Mouse (Mus musculus) embryonic facial prominence, embryonic 10.5 days (tissue): ENCODE measurements around the gene Slc16a14. TPM values are rescaled to one million over a fixed set of nuclear protein-coding genes. Genes with fewer than 3 reads are reported as not detected.

Experiments used
- DNase-seq: peaks from one replicate; pipeline ENCODE4 v3.0.0-alpha.2; 2017; ENCODE audit warnings: low spot score
- H3K27ac ChIP-seq: fragments of 300-500 bp; sonication (generic); replicated peaks from 2 replicates; pipeline ENCODE4 v1.5.1; 2016; ENCODE audit warnings: mild to moderate bottlenecking
- H3K27me3 ChIP-seq: fragments of 300-500 bp; sonication (generic); replicated peaks from 2 replicates; pipeline ENCODE4 v1.6.1; 2016; ENCODE audit warnings: low read depth, mild to moderate bottlenecking; ENCODE audit not compliant: poor library complexity, severe bottlenecking
- H3K36me3 ChIP-seq: fragments of 300-500 bp; sonication (generic); replicated peaks from 2 replicates; pipeline ENCODE4 v1.6.1; 2016; ENCODE audit warnings: mild to moderate bottlenecking, moderate library complexity
- H3K4me1 ChIP-seq: fragments of 300-500 bp; sonication (generic); 2 replicates; pipeline ENCODE4 v1.6.1; 2016
- H3K4me3 ChIP-seq: fragments of 300-500 bp; sonication (generic); 2 replicates; pipeline ENCODE4 v1.5.1; 2016; ENCODE audit warnings: mild to moderate bottlenecking, moderate library complexity
- H3K9me3 ChIP-seq: fragments of 300-500 bp; sonication (generic); 2 replicates; pipeline ENCODE4 v1.6.1; 2016; ENCODE audit warnings: mild to moderate bottlenecking
- WGBS: fragments of 180-500 bp; shearing (Covaris S2); methylation state at CpG from one replicate; pipeline ENCODE4 v1.1.7; 2016; 5-methylcytosine and 5-hydroxymethylcytosine counted together
- polyA plus RNA-seq: library from polyadenylated mRNA; unstranded; fragments of >200 nt; fragmentation: Nextera tagmentation; extraction: Ambion mirVana; gene quantifications from 2 replicates; pipeline ENCODE4 v1.2.1, GENCODE M21; 2016

Slc16a14 gene
- polyA plus RNA-seq, 1 experiment from 2014 or later, result 0.20 TPM

- Histone ChIP-seq H3K36me3 (no peaks in the 10 kb centered on the region), H3K9me3 (no peaks in the 10 kb centered on the region), H3K27me3 (no peaks in the 10 kb centered on the region), H3K4me1 (no peaks in the 10 kb centered on the region), H3K27ac (no peak overlapping the region), H3K4me3 (no peak overlapping the region)
- DNase-seq, result no peak
- WGBS, result 87% methylated on average over 6 of the region's 6 CpGs
Observed at GRCm38 (mm10) chr1:84897364-84897763, 37.6 kb downstream of the Slc16a14 start.

- WGBS, result 91% methylated on average over 9 of the region's 9 CpGs
- no peak for DNase-seq
- H3K27ac ChIP-seq, result no peak overlapping the region
- H3K36me3 ChIP-seq, result no peaks in the 10 kb centered on the region
- no peaks in the 10 kb centered on the region for H3K27me3 ChIP-seq
- no peaks in the 10 kb centered on the region for H3K9me3 ChIP-seq
- H3K4me3 ChIP-seq, result no peak overlapping the region
- H3K4me1 ChIP-seq, result peaks cover 6% of the 10 kb centered on the region
Observed at GRCm38 (mm10) chr1:84891746-84892145, 43.2 kb downstream of the Slc16a14 start.

- Histone ChIP-seq H3K4me3 (no peak overlapping the region), H3K4me1 (peaks cover 6% of the 10 kb centered on the region), H3K9me3 (no peaks in the 10 kb centered on the region), H3K36me3 (no peaks in the 10 kb centered on the region), H3K27me3 (no peaks in the 10 kb centered on the region), H3K27ac (no peak overlapping the region)
- no peak for DNase-seq
- 74% methylated on average over 7 of the region's 7 CpGs for WGBS
Observed at GRCm38 (mm10) chr1:84890503-84890902, 44.4 kb downstream of the Slc16a14 start.

- H3K4me3 ChIP-seq, result no peak overlapping the region
Observed at GRCm38 (mm10) chr1:84890005-84890393, 44.9 kb downstream of the Slc16a14 start.

GRCm38 (mm10) chr1:84889330-84890004 lies 45.5 kb downstream of the Slc16a14 start:
- no peak overlapping the region for H3K4me3 ChIP-seq
- H3K27me3 ChIP-seq, result no peaks in the 10 kb centered on the region
- H3K27ac ChIP-seq, result peak overlapping the region; percentile 35
- H3K9me3 ChIP-seq, result no peaks in the 10 kb centered on the region
- no peaks in the 10 kb centered on the region for H3K36me3 ChIP-seq
- DNase-seq, result no peak
- H3K4me1 ChIP-seq, result peaks cover 6% of the 10 kb centered on the region
- WGBS, result 54% methylated on average over 8 of the region's 8 CpGs

More at GRCm38 (mm10) chr1:84890005-84890393, 44.9 kb downstream of the Slc16a14 start:
- H3K27ac ChIP-seq, result peak overlapping the region; percentile 35; the same call in 1 of the 2 replicates
- no peaks in the 10 kb centered on the region for H3K9me3 ChIP-seq
- H3K4me1 ChIP-seq, result peaks cover 6% of the 10 kb centered on the region
- no peaks in the 10 kb centered on the region for H3K27me3 ChIP-seq
- peak; percentile 37 for DNase-seq
- 17% methylated on average over 7 of the region's 7 CpGs for WGBS
- no peaks in the 10 kb centered on the region for H3K36me3 ChIP-seq

- H3K4me3 ChIP-seq, result no peak overlapping the region
- WGBS, result 91% methylated on average over 6 of the region's 6 CpGs
- no peaks in the 10 kb centered on the region for H3K27me3 ChIP-seq
- no peak for DNase-seq
- no peaks in the 10 kb centered on the region for H3K9me3 ChIP-seq
- H3K36me3 ChIP-seq, result no peaks in the 10 kb centered on the region
- peaks cover 17% of the 10 kb centered on the region for H3K4me1 ChIP-seq
- no peak overlapping the region for H3K27ac ChIP-seq
Observed at GRCm38 (mm10) chr1:84885921-84886320, 49.0 kb downstream of the Slc16a14 start.

GRCm38 (mm10) chr1:84885174-84885573 lies 49.8 kb downstream of the Slc16a14 start:
- no peaks in the 10 kb centered on the region for H3K36me3 ChIP-seq
- H3K4me3 ChIP-seq, result no peak overlapping the region
- H3K27ac ChIP-seq, result no peak overlapping the region
- no peaks in the 10 kb centered on the region for H3K27me3 ChIP-seq
- H3K4me1 ChIP-seq, result peaks cover 17% of the 10 kb centered on the region
- DNase-seq, result no peak
- 86% methylated on average over 3 of the region's 3 CpGs for WGBS
- no peaks in the 10 kb centered on the region for H3K9me3 ChIP-seq

GRCm38 (mm10) chr1:84883889-84884288 lies 51.0 kb downstream of the Slc16a14 start:
- 70% methylated on average over 4 of the region's 4 CpGs for WGBS

GRCm38 (mm10) chr1:84882937-84883336 lies 52.0 kb downstream of the Slc16a14 start:
- peaks cover 11% of the 10 kb centered on the region for H3K4me1 ChIP-seq
- H3K9me3 ChIP-seq, result no peaks in the 10 kb centered on the region
- H3K4me3 ChIP-seq, result no peak overlapping the region
- H3K27me3 ChIP-seq, result no peaks in the 10 kb centered on the region
- no peak overlapping the region for H3K27ac ChIP-seq
- no peak for DNase-seq
- 89% methylated on average over 4 of the region's 4 CpGs for WGBS
- no peaks in the 10 kb centered on the region for H3K36me3 ChIP-seq

More at GRCm38 (mm10) chr1:84883889-84884288, 51.0 kb downstream of the Slc16a14 start:
- H3K27ac ChIP-seq, result no peak overlapping the region
- no peaks in the 10 kb centered on the region for H3K27me3 ChIP-seq
- peaks cover 11% of the 10 kb centered on the region for H3K4me1 ChIP-seq
- DNase-seq, result no peak
- no peaks in the 10 kb centered on the region for H3K9me3 ChIP-seq
- H3K36me3 ChIP-seq, result no peaks in the 10 kb centered on the region
- H3K4me3 ChIP-seq, result no peak overlapping the region

GRCm38 (mm10) chr1:84882066-84882532 lies 52.8 kb downstream of the Slc16a14 start:
- Histone ChIP-seq H3K4me3 (no peak overlapping the region), H3K27ac (no peak overlapping the region), H3K27me3 (no peaks in the 10 kb centered on the region), H3K36me3 (no peaks in the 10 kb centered on the region), H3K9me3 (no peaks in the 10 kb centered on the region), H3K4me1 (peaks cover 11% of the 10 kb centered on the region)
- 28% methylated on average over 2 of the region's 2 CpGs for WGBS
- no peak for DNase-seq

- no peaks in the 10 kb centered on the region for H3K36me3 ChIP-seq
- 64% methylated on average over 11 of the region's 11 CpGs for WGBS
- DNase-seq, result no peak
- H3K4me3 ChIP-seq, result no peak overlapping the region
- peaks cover 11% of the 10 kb centered on the region for H3K4me1 ChIP-seq
- H3K9me3 ChIP-seq, result no peaks in the 10 kb centered on the region
- no peak overlapping the region for H3K27ac ChIP-seq
- no peaks in the 10 kb centered on the region for H3K27me3 ChIP-seq
Observed at GRCm38 (mm10) chr1:84881248-84882065, 53.5 kb downstream of the Slc16a14 start.

- DNase-seq, result no peak
- Histone ChIP-seq H3K4me3 (no peak overlapping the region), H3K36me3 (no peaks in the 10 kb centered on the region), H3K9me3 (no peaks in the 10 kb centered on the region), H3K27ac (no peak overlapping the region), H3K27me3 (no peaks in the 10 kb centered on the region), H3K4me1 (peaks cover 11% of the 10 kb centered on the region)
- 94% methylated on average over 8 of the region's 8 CpGs for WGBS
Observed at GRCm38 (mm10) chr1:84879571-84880120, 55.3 kb downstream of the Slc16a14 start.
